Mouse (Mus musculus): ENCODE results near the gene Lrmda.

Gene Lrmda

GRCm38 (mm10) chr14:22043420-22043819 lies 23.9 kb downstream of the Lrmda start:
- DNase-seq (ENCODE audit: low read depth), result no peak

GRCm38 (mm10) chr14:22046262-22046856 lies 26.8 kb downstream of the Lrmda start:
- DNase-seq (ENCODE audit: low read depth), result no peak

GRCm38 (mm10) chr14:22048068-22048899 lies 28.8 kb downstream of the Lrmda start:
- DNase-seq (ENCODE audit: low read depth), result no peak

GRCm38 (mm10) chr14:22048900-22049199 lies 29.3 kb downstream of the Lrmda start:
- DNase-seq (ENCODE audit: low read depth), result no peak

- no peak for DNase-seq (ENCODE audit: low read depth)
Measured at GRCm38 (mm10) chr14:22049282-22049681, 29.8 kb downstream of the Lrmda start.

GRCm38 (mm10) chr14:22051941-22052664 lies 32.6 kb downstream of the Lrmda start:
- no peak for DNase-seq (ENCODE audit: low read depth)

GRCm38 (mm10) chr14:22055630-22056029 lies 36.1 kb downstream of the Lrmda start:
- DNase-seq (ENCODE audit: low read depth), result no peak

DNA sequence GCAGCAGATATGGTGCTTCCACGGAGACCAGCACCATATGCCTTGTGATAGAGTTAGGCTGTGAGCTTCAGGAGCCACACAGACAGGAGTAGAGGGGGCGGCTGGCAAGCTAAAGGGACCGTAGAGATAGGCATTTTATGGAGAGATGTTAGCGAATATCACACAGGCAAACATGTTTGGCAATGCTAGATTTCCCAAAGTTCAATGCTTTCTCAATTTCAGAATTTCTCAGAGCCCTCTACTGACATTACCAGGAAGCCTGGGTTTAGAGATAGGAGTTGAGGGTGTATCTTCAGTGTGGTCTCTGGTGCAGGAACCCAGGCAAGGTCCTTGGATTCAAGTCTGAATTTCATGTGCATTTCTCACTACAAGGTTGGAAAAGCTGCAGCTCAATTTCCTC lies 36.7 kb downstream of the Lrmda start:
- no peak for DNase-seq (ENCODE audit: low read depth)

DNA sequence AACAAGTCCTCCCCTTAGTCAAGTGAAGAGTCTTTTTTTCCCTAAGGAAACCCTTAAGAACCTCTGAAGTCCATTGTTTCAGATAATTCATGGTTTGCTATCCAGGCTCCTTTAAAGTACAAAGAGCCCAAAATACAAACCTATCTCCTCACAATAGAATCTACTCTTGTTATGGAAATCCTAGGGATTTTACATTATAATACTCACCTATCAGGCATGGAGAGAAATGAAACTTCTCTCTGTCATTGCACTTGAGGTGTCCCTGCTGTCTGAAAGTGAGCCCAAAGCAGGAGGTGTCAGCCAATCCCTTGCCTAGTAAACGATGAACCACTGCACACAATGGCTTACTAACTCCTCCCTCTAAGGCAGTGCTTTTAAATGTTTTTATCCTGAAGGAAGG lies 39.2 kb downstream of the Lrmda start:
- no peak for DNase-seq (ENCODE audit: low read depth)

- no peak for DNase-seq (ENCODE audit: low read depth)
Measured at GRCm38 (mm10) chr14:22059348-22059861, 39.9 kb downstream of the Lrmda start.

DNA sequence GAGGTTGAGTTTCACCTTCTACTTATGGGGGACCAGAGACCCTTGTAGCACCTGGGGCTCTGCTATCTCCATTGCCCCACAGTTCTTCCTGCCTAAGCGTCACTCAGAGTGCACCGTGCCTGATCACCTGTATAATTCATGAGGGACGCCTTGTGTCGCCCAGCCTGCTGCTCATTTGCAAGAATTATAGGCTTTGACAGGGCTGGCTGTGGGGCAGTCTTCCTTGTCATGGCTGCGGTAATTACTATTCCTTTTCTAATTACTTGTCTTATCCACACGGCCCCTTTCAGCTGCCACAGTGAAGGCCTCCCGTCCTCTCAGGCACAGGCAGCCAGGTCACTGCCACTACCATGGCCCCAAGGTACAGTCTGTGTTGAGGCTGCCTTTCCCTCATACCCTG lies 41.3 kb downstream of the Lrmda start:
- no peak for DNase-seq (ENCODE audit: low read depth)

- no peak for DNase-seq (ENCODE audit: low read depth)
Measured at GRCm38 (mm10) chr14:22062117-22062855, 42.8 kb downstream of the Lrmda start.

DNA sequence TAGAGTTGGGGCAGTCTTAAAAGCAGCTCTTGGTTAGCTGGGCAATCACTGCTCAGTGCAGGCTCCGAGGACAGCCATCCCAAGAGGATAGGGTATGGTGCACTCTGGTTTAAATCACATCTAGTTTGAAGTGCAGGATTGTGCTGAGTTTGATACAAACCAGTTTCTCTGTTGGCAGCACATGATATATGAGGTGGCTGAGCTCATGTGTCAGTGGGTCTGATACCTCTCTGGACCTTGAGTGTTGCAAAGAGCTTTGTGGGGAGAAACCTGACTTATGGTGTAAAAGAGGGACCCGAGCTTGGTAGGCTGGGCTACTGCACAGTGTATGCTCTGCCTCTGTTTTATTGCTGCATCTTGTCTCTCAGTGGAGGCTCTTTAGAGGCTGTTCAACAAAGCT lies 49.7 kb downstream of the Lrmda start:
- no peak for DNase-seq (ENCODE audit: low read depth)

- DNase-seq (ENCODE audit: low read depth), result no peak
Measured at GRCm38 (mm10) chr14:22073385-22073784, 53.9 kb downstream of the Lrmda start.

- no peak for DNase-seq (ENCODE audit: low read depth)
Measured at GRCm38 (mm10) chr14:22074229-22074628, 54.7 kb downstream of the Lrmda start.

DNA sequence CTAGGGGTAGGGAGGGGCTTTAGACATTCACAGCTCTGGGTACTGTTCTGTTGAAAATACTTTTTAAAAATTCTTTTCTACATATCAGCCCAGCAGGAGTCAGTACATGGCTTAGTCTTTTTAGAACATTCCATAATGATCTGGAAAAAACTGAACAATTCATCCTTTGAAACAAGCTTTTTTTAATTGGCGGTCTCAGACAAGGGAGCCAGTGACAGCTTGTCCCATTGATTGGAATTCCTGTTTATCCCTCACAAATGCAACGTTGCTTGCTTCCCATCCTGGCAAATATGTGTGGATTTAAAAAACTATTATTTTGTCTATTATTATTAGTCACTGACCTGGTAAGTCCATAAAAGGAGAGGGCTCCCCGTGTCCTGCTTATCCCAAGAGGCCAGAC lies 64.4 kb downstream of the Lrmda start:
- DNase-seq (ENCODE audit: low read depth), result no peak

DNA sequence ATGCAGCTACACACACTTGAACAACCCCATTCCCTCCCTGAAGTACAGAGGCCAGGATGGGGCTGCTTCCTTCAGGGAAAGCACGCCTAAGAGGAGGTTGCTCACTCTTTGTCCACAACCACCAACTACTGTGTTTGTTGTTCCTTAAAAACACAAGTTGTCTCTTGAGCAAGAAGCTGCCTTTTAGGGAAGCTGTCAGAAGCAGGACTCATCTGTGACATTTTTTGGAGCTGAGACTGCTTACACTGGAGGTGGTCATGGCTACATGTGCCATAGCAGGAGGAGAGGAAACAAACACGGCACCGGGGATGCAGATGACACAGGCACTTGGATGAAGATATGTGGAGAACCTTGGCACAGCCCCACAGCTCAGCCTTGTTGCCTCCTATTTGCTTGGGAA lies 65.9 kb downstream of the Lrmda start:
- DNase-seq (ENCODE audit: low read depth), result no peak

DNA sequence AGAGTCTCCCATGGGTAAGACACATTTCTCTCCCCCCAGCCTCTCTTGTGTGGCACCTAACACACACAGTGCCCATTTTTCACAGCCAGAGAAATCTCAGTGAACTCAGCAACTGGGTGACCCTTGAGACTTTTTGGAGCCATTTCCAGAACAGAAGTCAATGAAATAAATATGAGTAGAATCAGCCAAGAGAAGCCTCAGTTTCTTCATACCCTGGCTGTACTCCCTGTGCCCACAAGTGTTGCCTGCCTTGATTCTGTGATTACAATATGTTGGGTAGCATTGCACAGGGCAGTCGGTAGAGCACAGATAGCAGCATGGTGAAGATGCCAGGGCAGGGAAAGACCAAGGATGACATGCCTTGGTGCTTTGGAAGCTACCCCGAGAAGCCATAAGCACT lies 69.1 kb downstream of the Lrmda start:
- DNase-seq (ENCODE audit: low read depth), result no peak

- DNase-seq (ENCODE audit: low read depth), result no peak
Measured at GRCm38 (mm10) chr14:22089331-22089730, 69.8 kb downstream of the Lrmda start.

DNA sequence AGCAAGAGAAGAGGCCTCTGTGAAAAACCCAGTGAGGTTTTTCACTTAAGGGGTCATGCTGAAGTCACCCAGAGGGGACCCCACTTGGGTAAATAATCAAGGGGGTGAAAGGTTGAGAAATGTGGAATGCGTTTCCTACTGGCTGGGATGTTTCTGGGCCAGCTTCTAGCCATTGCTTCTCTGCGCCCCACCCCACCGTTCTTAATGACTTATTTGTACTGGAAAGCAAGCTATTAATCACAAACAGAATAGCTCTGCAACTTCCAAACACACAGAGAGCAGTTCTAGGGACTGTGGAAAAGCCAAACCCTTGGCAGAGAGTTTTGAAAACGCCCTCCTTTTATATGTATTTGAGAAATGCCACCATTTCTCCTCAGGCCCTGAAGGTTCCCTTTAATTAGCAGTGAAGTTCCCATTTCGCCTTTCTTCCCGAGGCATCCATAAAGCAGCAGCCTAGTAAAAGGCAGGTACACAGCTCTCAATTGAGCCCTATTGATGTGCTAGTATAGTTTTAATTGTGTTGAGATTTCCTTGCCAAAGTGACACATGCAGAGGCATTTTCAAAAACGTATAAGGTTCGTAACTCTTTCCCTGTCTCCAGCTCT lies 70.5 kb downstream of the Lrmda start:
- DNase-seq (ENCODE audit: low read depth), result no peak

DNA sequence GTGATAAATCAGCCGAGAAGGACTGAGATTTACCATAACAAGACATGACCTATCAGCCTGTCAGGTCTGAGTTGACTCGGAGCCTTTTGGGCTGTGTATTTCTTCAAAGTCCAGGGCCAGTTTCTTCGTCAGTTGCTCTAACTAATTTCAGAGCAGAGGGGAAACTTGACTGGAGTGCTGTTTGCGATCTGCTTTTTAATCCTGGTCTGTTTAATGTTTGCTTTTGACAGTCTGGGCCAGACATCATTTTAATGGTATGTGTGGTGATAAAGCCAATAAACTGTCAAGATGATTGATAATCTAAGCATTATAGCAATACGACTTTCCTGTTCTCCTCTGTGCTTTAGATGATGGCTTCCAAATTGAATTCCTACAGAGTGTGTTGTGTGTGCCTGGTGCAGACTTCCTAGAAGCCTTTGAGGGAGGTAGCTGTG lies 71.3 kb downstream of the Lrmda start:
- DNase-seq (ENCODE audit: low read depth), result no peak

DNA sequence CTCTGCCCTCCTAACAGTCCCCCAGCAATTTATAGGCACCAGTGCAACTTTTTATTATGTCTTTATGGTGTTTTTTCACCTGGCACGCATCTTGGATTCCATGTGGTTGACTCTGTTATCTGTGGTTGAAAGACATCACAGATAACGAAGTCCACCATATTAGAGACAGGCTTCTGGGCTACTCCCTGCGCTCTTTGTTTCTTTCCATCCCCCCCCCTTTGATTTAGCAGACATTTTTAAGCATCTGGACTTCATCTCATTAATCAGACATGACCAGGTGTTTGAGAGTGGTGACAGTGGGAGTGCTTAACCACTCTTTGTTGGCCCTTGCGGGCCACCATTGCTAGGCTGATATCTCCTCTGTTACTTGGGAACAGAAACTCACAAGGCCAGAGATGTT lies 71.8 kb downstream of the Lrmda start:
- DNase-seq (ENCODE audit: low read depth), result no peak

Measured in induced T-regulatory cell, adult 2 months (primary cell).